Mouse (Mus musculus): ENCODE data around the gene Aftph.

Aftph gene

DNA sequence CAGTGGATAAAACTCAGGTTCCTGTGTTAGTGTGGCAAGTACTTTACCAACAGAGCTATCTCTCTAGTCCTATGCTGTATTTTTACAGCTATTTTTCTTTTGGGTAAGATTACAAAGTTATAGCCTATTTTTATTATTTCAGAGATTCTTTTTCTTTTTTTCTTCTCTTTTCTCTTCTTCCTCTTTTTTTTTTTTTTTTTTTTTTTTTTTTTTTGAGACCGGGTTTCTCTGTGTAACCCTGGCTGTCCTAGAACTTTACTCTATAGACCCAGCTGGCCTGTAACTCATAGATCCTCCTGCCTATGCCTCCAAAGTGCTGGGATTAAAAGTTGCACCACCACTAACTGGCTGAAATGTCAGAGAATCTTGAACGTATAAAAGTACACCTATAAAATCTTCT, 13.3 kb downstream of the Aftph start:
- DNase-seq (ENCODE audit: low read depth, low spot score) = no peak

DNA sequence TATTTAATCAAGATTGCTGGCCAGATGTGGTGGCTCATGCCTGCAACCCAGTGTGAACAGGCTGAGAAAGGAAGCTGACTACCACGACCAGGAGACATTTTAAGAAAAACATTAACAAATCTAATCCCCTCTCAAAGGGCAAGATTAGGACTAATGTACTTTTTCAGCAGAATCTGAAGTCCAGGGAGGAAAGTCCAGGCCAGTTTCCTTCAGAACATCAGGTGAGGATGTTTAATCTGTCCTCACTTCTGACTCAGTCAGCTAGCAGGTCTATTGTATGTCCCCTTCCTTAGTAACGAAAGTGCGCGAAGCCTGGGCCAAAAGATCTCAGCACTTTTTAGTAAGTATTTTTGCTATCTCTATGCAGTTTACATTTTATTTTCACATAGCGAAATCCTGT, 17.8 kb downstream of the Aftph start:
- no peak for DNase-seq (ENCODE audit: low read depth, low spot score)

DNA sequence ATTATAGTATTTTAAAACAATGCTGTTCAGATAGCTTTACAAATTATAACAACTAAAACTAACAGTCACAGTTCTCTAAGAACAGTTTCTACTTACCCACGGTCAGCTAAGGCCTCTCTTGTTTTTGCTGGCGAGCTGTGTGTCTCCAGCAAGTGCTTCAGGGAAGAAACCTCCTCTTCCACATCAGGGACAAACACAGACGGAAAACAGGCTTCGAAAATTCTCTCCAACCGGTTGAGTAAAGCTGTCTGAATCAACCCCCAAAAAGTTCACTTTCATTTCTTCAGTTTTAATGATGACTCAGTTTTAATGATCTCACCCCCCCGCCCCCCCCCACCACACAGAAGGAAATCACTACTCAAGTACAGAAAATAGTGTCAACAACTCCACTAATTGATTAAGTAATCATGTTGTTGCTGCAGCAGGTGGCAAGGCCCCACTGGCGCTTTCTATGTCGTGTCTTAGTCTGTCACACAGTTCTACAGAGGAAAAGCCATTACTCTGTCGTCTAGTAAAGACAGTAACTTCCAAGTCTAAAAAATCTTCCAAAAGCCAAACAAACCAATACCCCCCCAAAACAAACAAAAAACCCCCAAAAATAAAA, 29.2 kb downstream of the Aftph start:
- no peak for DNase-seq (ENCODE audit: low read depth, low spot score)

DNA sequence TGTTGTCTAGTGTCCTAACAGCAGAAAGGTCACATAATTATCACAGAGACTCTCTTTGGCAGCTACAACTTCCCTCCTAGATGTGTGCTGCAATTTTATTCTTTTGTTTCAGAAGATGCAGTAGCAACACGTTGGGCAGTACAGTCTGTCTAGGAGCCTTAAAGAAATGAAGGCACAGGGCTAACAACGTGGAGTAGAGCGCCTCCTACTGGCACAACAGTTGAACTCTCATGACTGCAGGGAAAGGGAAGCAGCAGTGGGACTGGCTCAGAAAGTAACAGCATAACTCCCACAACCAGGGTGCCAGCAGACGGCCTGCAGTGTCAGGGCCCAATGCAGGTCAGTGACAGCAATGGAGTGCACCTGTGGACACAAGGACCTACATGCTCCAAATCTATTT, 50.4 kb downstream of the Aftph start:
- DNase-seq (ENCODE audit: low read depth, low spot score) = peak; percentile 58

DNA sequence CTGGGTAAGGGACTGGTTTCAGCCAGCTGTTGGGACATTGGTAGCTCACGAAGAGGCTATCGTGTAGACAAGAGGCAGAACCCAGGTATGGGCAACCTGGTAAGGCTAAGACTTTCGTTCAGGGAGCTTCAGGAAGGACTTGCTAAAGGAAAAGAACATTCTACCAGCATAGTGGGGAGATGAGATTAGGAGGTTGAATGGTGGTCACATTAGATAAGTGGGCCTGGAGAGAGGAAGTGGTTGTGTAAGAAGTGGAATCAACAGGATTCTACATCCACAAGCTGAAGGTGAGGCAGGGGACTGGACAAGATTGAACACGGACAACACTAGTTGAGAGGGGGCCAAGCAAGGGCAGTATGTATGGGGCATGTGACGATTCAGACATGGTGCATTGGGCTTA, 59.7 kb downstream of the Aftph start:
- DNase-seq (ENCODE audit: low read depth, low spot score) = no peak

DNA sequence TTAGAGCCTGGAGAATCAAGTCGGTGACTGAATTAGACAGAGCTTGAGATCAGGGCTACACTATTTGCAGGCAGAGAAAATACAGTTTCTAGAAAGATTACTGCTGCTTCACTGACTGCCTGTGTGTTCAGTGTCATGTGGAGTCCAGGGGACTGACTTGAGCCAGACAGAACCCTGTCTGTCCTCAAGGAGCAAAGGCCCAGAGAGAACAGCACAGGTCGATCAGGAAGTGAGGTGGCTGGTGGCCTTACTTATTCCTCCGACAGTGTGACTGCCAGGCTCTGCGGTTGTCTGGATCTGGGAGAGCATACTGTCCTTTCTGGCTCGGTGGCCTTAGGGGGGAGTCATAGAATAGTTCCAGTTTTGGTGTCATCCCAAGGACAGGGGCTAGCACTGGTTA, 60.6 kb downstream of the Aftph start:
- DNase-seq (ENCODE audit: low read depth, low spot score) = no peak

DNA sequence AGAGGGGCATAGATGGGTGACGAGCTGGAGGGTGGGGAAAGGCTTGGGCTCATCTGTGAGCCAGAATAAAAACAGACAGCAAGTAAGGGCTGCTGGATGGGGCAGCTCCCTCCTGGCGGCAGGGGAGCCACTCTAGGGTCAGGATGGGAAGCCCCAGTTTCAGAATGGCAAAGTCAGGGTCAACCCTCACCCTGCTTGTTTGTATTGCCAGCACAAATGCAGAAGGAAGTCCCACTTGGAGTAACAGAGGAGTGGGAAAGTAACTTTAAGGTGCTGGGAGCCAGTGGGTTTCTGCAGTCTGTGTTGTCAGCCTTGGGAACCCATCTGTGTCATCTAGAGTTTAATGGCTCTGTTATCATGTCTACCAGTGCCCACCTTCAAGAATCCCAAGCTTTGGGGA, 62.0 kb downstream of the Aftph start:
- no peak for DNase-seq (ENCODE audit: low read depth, low spot score)

DNA sequence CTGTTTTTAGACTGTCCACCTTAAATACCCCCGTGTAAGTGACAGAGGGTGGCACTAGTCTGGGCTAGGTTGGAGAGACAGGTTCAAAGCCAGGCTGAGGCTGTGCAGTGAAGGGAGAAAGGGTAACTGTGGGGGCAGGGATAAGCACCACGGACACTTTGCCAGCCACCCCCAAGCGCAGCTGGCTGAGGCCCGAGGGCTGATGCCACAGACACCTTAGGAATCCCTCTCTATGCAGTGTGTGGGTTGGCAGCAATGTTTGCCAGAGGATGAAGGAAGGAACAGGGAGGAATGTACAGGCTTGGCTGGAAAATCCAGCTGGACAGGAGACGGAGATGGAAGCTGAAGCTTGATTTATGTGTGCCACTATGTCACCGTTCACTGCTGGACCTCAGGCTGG, 68.9 kb downstream of the Aftph start:
- DNase-seq (ENCODE audit: low read depth, low spot score) = no peak

DNA sequence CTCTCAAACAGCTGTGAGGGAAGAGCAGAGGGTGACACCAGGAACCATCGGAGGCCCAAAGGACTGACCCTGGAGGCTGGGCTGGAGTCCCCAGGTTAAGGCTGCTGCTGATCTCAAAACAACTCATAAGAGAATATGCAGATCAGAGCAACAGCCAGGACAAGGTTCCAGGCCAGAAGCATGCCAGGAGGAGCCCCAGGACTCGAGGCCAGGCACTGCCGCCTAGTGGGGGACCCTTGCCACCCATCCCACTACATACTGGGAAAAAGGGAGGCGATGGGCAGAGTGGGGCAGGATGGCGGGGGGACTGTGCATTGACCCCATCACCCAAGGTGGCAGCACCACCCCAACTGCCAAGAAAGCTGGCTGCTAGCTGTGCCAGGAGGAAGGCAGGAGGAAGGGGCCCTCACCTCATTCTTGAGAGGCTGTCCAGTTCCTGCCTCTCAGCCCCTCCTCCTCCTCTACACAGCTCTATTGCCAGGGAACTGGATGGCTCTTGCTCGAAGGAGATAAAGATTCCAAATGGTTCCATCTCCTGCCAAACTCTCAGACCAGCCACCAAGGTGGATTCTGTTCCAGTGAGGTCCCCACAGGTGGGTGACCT, 69.5 kb downstream of the Aftph start:
- no peak for DNase-seq (ENCODE audit: low read depth, low spot score)

DNA sequence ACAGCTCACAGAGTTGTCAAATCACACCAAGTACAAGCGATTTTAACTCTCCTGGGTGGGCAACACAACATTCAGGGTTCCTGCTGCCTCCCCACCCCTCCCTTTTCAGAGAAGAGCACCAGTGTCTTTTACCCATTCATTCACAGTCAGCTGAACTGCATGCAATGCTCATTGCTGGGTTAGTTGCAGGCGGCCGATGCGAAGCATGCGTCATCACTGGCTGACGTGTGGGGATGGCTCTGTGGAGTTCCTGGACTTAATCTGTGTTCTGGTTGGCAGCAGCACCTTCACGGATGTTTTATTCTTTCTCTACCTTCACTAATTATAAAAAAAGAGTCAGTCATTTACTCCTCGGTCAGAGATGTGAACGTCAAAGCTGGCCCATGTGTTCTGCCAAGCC, 76.5 kb downstream of the Aftph start:
- no peak for DNase-seq (ENCODE audit: low read depth, low spot score)

DNA sequence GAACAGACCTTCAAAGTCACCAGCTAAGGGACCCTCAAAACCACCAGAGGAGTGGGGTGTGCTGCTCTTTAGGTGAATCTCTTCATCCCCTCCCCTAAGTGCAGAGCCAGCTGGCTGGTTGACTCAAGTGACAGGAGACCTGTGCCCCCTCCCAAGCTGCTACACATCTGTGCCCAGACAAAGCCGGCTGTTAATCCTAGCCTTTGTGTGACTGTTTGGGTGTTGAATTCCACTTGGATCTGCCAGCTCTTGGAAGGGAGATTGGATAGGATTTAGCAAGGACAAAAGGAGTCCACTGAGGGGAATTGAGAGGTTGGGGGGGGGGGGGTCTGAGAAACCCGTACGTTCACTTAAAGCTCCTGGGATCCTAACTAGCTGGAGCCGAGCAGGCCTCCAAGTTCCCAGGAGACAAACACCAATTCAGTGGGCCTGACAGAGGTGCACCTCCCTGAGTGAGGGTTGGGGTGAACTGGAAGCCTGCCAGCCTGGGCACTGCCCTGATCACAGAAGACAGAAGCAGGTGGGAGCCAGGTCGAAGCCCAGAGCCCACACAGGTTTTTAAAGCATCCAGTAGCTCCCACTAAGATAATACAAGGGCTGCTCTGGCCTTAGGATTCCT, 77.7 kb downstream of the Aftph start:
- no peak for DNase-seq (ENCODE audit: low read depth, low spot score)

DNA sequence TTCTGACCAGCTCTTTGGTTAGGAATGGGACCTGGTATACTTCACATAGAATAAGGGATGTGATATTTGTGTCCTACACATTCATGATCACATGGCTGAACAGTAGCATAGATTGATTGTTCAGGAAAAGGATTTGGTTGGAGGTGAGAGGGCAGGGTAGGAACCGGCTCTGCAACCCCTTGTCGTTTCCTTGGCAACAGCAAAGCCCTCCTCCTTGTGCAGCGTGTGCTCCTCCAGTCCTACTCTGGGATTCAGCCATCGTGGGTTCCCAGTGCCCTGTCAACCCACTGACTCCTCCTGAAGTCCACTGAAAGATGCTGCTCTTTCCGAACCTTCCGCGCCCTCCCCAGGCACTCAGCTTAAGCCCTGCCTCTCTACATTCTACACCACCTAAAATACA, 78.6 kb downstream of the Aftph start:
- no peak for DNase-seq (ENCODE audit: low read depth, low spot score)

DNA sequence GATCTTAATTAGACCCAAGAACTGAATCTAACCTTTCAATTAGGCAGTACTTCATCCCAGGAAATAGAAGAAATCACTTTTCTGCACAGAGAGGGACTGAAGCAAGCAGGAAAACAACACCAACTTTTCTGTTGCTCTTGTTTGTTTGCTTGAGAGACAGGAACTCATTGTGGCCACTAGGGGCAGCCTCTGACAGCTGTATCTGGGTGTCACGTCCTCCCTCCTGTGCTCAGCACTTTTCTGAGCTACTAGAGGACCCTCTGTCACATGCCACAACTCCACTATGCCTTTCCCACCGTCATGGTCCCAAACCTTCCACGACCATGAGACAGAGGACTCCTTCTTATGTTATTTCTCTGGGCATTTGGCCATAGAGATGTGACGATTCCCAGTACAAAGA, 79.7 kb downstream of the Aftph start:
- no peak for DNase-seq (ENCODE audit: low read depth, low spot score)

DNA sequence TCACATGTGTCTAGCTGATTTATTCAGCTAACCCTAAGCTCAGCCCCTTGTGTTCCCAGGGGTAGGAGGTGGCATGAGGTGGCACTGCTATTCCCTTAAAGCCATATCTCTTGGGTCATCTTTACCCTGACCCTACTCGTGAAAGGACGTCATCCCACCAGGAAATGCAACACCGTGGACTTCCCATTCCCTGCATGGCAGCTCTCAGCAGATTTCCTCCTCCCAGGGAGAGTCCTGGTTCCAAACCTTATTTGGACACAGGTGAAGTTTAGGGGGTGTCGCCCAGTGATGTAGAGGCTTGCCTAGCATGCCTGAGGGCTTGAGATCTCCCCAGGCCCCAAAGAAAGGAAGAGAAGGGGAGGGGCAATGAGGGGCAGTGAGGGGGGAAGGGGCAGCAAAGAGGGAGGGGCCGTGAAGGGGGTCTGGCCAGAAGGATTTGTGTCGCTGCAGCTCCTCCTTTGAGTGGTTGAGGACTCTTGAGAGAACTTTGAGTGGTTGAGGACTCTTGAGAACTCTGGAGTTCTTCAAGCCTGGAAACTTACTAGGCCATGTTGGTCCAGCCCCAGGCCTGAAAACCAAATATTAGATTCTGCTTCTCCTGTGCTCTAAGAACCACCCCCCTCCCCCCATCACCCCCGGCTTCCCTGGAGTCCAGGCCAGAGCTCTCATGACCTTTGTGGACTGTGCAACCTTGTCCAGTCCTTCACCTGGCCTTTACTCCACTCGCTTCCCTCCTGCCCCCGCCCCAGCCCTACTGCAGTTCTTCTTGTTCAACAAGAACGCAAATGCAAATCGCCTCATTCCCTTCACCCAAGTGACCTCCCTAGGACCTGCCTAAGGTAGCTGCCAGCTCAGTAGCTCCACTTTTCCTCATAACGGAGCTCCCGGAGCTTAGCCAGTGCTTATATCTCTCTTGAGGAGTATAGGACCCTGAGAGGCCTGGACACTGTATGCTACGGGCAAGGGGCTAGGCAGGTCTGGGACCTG, 81.0 kb downstream of the Aftph start:
- DNase-seq (ENCODE audit: low read depth, low spot score) = no peak

DNA sequence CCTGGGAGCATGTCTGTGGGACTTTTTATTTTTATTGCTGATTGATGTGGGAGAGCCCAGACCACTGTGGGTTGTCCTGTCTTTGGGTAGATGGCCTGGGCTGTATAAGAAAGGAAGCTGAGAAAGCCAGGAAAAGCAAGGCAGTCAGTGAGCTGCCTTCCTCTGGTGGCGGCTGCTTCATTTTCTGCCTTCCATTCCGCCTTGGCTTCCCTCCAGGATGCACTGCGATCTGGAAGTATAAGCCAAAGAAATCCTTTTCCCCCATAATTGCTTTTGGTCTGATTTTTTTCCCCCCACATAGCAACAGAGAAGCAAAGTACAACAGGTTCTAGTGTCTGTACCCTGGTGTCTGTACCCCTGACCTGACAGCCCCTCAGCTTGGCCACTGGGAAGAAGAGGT, 82.3 kb downstream of the Aftph start:
- DNase-seq (ENCODE audit: low read depth, low spot score) = no peak

DNA sequence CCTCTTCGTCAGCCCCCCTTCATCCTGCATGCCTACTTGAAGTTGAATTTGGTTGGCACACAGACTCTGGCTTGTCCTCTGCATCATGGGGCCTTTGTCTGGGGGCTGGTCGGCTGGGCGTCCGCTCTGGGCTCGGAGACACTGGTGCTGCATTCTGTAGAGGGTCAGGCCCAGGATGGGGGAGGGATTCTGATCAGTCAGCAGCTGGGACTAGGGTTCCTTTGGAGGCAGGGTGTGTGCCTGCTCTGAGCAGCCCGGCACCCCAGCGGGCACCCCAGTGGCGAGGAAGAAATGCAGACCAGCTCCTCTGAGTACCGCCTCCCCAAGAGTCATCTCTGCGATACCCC, 84.7 kb downstream of the Aftph start:
- DNase-seq (ENCODE audit: low read depth, low spot score) = no peak

DNA sequence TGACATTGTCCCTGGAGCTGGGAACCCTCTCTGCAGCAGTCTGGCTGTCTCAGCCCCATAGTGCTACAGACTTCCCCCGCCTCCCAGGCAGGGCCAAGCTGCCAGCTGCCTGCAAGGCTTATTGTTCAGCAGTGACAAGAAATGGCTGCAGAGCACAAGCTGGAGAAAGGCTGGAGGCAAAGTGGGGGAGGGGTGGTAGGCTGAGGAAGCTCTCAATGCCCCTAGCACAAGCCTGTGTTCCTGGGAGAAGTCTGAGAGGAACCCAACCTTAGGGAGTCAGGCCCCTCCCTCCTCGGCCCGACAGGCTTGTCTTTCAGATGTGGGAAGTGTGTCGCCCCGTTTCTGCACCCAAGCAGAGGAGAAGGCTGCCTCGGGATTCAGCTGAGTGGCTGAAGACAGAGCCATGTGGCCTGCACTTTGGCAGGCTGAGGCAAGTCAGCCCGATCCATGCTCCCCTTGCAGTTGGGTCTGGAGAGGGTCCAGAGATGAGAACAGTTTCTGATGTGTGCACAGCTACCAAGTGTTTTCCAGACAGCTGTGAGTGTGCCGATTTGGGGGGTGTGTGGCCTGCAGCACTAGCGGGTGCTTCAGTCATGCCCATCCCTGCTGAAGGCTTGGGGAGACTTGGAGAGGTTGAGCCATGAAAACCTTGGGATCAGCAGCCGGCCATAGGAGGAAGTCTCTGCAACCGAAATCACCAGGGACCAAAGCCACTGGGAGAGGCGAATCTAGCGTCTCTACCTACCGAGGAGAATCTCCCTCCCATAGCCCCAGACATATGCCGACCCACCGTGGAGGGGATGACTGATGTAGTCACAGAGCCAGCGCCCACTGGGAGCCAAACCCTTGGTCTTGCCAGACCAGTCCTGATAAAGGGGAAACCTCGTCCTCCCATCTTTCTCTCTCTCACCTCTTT, 85.3 kb downstream of the Aftph start:
- DNase-seq (ENCODE audit: low read depth, low spot score) = no peak

DNA sequence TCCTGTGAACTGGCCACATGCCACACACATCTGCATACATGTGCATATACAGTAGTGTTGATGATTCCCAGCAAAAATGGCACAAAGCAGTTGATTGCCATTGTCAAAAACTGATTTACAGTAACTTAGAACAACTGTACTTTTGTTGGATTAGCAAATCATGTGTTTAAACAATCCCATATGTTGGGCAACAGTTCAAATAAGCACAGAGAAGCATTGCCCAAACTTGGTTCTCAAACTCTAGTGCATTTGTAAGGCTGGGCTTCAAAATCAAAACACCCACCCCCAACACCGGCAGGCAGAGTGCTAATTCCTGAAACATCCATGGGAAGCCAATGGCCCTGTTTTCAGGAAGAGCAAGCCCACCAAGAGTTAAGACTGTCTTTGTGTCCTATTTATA, 90.2 kb downstream of the Aftph start:
- DNase-seq (ENCODE audit: low read depth, low spot score) = no peak

DNA sequence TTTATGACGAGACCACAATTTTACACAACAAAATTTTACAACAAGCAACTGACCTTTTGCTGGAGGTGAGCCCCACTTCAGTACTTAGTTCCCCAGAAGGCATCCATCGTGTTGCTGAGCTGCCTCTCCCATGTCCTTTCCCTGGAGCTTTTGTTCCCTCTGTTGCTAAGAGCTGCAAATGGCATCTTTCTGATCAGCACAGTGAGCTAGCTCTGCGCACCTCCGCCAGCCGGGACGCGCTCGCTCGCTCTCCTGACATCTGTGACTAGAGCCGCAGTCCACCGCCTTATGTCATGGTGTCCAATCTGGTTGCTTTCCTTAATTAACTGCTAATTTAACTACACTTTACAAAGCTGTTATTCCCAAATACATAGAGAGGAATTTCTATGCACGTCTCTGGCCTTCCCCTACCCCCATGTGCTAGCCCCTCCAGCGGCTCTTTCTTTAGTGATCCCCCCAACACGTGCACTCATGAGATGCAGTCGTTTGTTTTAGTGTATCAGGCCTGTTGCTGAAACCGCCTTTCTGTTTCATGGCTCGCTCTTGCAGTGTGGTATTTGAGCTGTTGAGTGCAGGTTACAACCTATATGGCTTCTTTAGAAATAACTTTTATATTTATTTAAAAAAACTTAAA, 91.3 kb downstream of the Aftph start:
- DNase-seq (ENCODE audit: low read depth, low spot score) = no peak

DNA sequence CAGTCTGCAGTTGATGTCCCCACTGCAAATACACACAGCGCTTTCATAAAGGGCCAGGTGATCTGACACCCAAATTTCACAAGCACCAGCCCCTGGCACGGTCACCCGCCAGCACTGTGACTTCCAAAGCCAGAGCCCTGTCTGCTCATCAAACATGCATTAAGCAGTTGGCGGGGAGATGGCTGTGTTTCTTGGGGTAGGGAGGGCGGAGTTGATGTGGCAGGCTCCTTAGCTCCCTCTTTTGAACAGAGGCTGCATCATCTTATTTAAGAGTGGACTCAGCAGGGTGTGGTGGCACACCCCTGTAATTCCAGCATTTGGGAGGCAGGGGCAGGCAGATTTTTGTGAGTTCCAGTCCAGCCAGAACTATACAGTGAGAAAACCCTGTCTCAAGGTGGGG, 91.9 kb downstream of the Aftph start:
- DNase-seq (ENCODE audit: low read depth, low spot score) = no peak
